Mouse (Mus musculus): ENCODE measurements around the gene Actg1.

DNA sequence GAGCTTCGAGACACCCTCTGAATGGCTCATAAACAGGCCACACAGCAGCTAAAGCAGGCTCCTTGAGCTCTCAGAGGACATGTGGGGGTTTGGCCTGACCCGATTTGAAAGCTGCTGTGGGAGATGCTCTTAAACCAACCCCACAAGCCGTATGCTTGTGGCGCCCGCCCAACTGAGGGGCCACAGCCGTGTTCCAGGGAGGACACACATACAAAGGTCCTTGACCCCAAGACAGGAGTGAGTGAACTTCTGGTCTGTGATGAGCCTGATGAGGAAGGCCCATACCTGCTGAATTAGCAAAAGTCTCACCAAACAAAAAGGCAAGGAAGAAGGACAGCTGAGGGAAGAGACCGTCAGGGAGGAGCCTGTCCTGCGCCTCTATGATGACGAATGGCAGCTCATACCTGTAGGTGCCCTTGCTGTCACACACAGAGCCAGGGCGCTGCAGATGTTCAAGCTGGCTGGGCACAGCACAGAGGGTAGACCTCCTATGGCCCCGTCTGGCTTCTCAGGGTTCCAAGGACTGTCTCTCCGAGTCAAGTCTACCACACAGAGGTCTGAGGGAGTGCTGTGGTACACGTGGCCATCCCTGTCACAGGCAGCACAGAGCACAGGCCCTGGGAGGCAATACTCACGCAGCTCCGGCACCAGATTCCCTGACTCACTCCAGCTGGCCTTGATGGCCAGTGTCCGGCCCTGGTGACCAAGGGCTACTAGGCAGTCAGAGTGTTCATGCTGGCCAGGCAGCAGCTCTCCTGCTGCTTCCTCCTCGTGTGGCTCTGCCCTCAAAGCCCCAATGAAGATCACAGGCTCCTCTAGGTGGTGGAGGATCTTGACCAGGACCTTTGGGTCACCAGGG, 28.2 kb upstream of the Actg1 start:
- no peak for TF ChIP-seq POLR2A (IDR thresholded peaks at IDR 0.05; ENCODE audit: insufficient read depth, low read depth, low read length)
- no peak for TF ChIP-seq CTCF (IDR thresholded peaks at IDR 0.05; ENCODE audit: insufficient read depth, low read depth, low read length)
